Mouse (Mus musculus) liver, adult 10 weeks (tissue): ENCODE data around the gene Ip6k1. TPM values are rescaled to one million over a fixed set of nuclear protein-coding genes. Genes with fewer than 3 reads are reported as not detected.

Source experiments
- polyA plus RNA-seq: library from polyadenylated mRNA; stranded (reverse); fragments of 350-450 nt; fragmentation: Illumina TruSeq; extraction: RNeasy Lipid Tissue Mini Kit (QIAGEN cat#74804); gene quantifications from one replicate; pipeline ENCODE4 v1.2.3, GENCODE M21; 2014; ENCODE audit warnings: low read depth, low replicate concordance

The Ip6k1 gene
- 24.5 TPM for polyA plus RNA-seq

GRCm38 (mm10) chr9:108001922-108002770 lies at the start of gene Ip6k1:
Gene Ip6k1 (plus strand): TSS chr9:108002501.

GRCm38 (mm10) chr9:107975399-107976386 lies 26.6 kb upstream of the Ip6k1 start, which contains the start of gene Uba7:
Gene Uba7 (plus strand): TSS chr9:107975505.

GRCm38 (mm10) chr9:107982681-107983346 lies 19.5 kb upstream of the Ip6k1 start, which contains the start of gene Gm20661:
Gene Gm20661 (plus strand): TSS chr9:107983058.

GRCm38 (mm10) chr9:107985131-107986119 lies 16.9 kb upstream of the Ip6k1 start, which contains the start of gene Inka1:
Gene Inka1 (minus strand): TSS chr9:107985879.

GRCm38 (mm10) chr9:107992197-107992596 lies 10.1 kb upstream of the Ip6k1 start, which contains the start of gene Cdhr4:
Gene Cdhr4 (plus strand): TSS chr9:107992497.

GRCm38 (mm10) chr9:107996049-107996448 lies 6.3 kb upstream of the Ip6k1 start, which contains the start of gene Gm20662:
Gene Gm20662 (plus strand): TSS chr9:107996349.

GRCm38 (mm10) chr9:108049016-108049455 lies 46.7 kb downstream of the Ip6k1 start, which contains the start of gene Gmppb:
Gene Gmppb (plus strand): TSS chr9:108049242.

GRCm38 (mm10) chr9:108052885-108053664 lies 50.8 kb downstream of the Ip6k1 start, which contains the start of gene Amigo3:
Gene Amigo3 (plus strand): TSS chr9:108053159.

GRCm38 (mm10) chr9:108080168-108080567 lies 77.9 kb downstream of the Ip6k1 start, which contains the start of gene Mst1:
Gene Mst1 (plus strand): TSS chr9:108080436.

GRCm38 (mm10) chr9:108082988-108083431 lies 80.7 kb downstream of the Ip6k1 start, which contains the start of gene Rnf123:
Gene Rnf123 (minus strand): TSS chr9:108083346.

GRCm38 (mm10) chr9:108094184-108094941 lies 92.1 kb downstream of the Ip6k1 start, which contains the start of gene Apeh:
Gene Apeh (minus strand): TSS chr9:108094606.

Other genes with a start within 250 kb of the Ip6k1 start
- gene Rbm5, start 231.5 kb upstream of the Ip6k1 start, polyA plus RNA-seq: 54.1 TPM
- gene Rbm6, start 129.3 kb upstream of the Ip6k1 start, polyA plus RNA-seq: 42.4 TPM
- gene Mon1a, start 114.3 kb upstream of the Ip6k1 start, polyA plus RNA-seq: 0.37 TPM
- not detected for gene Mst1r, start 95.6 kb upstream of the Ip6k1 start, polyA plus RNA-seq
- not detected for gene Actl11, start 74.0 kb upstream of the Ip6k1 start, polyA plus RNA-seq
- gene Camkv, start 66.8 kb upstream of the Ip6k1 start, polyA plus RNA-seq: not detected
- gene Traip, start 52.4 kb upstream of the Ip6k1 start, polyA plus RNA-seq: 0.13 TPM
- 1.1 TPM for gene Uba7, start 27.0 kb upstream of the Ip6k1 start, polyA plus RNA-seq
- not detected for gene Gm20661, start 19.4 kb upstream of the Ip6k1 start, polyA plus RNA-seq
- not detected for gene Inka1, start 16.6 kb upstream of the Ip6k1 start, polyA plus RNA-seq
- gene Cdhr4, start 10.0 kb upstream of the Ip6k1 start, polyA plus RNA-seq: not detected
- gene Gm20662, start 6.2 kb upstream of the Ip6k1 start, polyA plus RNA-seq: not detected
- gene Gmppb, start 46.7 kb downstream of the Ip6k1 start, polyA plus RNA-seq: 2.0 TPM
- not detected for gene Amigo3, start 50.7 kb downstream of the Ip6k1 start, polyA plus RNA-seq
- 9.9 TPM for gene Mst1, start 77.9 kb downstream of the Ip6k1 start, polyA plus RNA-seq
- gene Rnf123, start 80.8 kb downstream of the Ip6k1 start, polyA plus RNA-seq: 1.7 TPM
- gene Apeh, start 92.1 kb downstream of the Ip6k1 start, polyA plus RNA-seq: 28.2 TPM
- gene Bsn, start 187.9 kb downstream of the Ip6k1 start, polyA plus RNA-seq: not detected